Mouse (Mus musculus) heart, postnatal 0 days (tissue): ENCODE data around the gene Slc44a3. TPM values are rescaled to one million over a fixed set of nuclear protein-coding genes. Genes with fewer than 3 reads are reported as not detected.

ENCODE experiments used
- ATAC-seq: fragments of 200-750 bp; cut with Nextera tagmentation; 2 replicates; pipeline ENCODE4 v1.8.0; 2017; ENCODE audit warnings: low read depth, moderate number of reproducible peaks, moderate library complexity; ENCODE audit not compliant: insufficient read depth
- DNase-seq: peaks from one replicate; pipeline ENCODE4 v3.0.0-alpha.2; 2016; ENCODE audit warnings: low spot score
- H3K27ac ChIP-seq: fragments of 300-500 bp; sonication (generic); 2 replicates; pipeline ENCODE4 v1.5.1; 2014; ENCODE audit warnings: low read depth, mild to moderate bottlenecking
- H3K27me3 ChIP-seq: fragments of 300-500 bp; sonication (generic); 2 replicates; pipeline ENCODE4 v1.6.1; 2014; ENCODE audit warnings: low read length, mixed read lengths; ENCODE audit not compliant: control insufficient read depth, insufficient read depth
- H3K36me3 ChIP-seq: fragments of 300-500 bp; sonication (generic); replicated peaks from 2 replicates; pipeline ENCODE4 v1.6.1; 2014; ENCODE audit warnings: low read length, mixed read lengths; ENCODE audit not compliant: control insufficient read depth, insufficient read depth
- H3K4me1 ChIP-seq: fragments of 300-500 bp; sonication (generic); 2 replicates; pipeline ENCODE4 v1.6.1; 2014; ENCODE audit warnings: antibody characterized with exemption; ENCODE audit not compliant: control insufficient read depth, insufficient read depth
- H3K4me2 ChIP-seq: fragments of 300-500 bp; sonication (generic); 2 replicates; pipeline ENCODE4 v1.6.1; 2014; ENCODE audit warnings: low read depth, mild to moderate bottlenecking, low read length, moderate library complexity
- H3K4me3 ChIP-seq: fragments of 300-500 bp; sonication (generic); 2 replicates; pipeline ENCODE4 v1.5.1; 2014; ENCODE audit warnings: low read depth, low read length
- H3K9ac ChIP-seq: fragments of 300-500 bp; sonication (generic); replicated peaks from 2 replicates; pipeline ENCODE4 v1.6.1; 2014; ENCODE audit warnings: low read depth, low read length, mixed read lengths
- H3K9me3 ChIP-seq: fragments of 300-500 bp; sonication (generic); replicated peaks from 2 replicates; pipeline ENCODE4 v1.6.1; 2016; ENCODE audit warnings: low read length; ENCODE audit not compliant: control insufficient read depth
- CTCF ChIP-seq: IDR thresholded peaks from 2 replicates; pipeline ENCODE4 v1.5.1; 2016; ENCODE audit warnings: antibody characterized with exemption, control low read depth, low read depth
- EP300 ChIP-seq: IDR thresholded peaks from 2 replicates; pipeline ENCODE4 v1.6.1; 2016; ENCODE audit warnings: antibody characterized with exemption, low read depth
- WGBS: fragments of 180-500 bp; shearing (Covaris S2); extraction: QIAGEN DNeasy Blood & Tissue Kit; methylation state at CpG from one replicate; pipeline ENCODE4 v1.1.7; 2014; 5-methylcytosine and 5-hydroxymethylcytosine counted together
- polyA plus RNA-seq: library from polyadenylated mRNA; unstranded; fragments of >200 nt; fragmentation: Nextera tagmentation; extraction: Ambion mirVana; gene quantifications from 2 replicates; pipeline ENCODE4 v1.2.1, GENCODE M21; 2015
- total RNA-seq: library from RNA; depleted of rRNA; stranded (reverse); fragments of >200 nt; gene quantifications from 2 replicates; pipeline ENCODE4 v1.2.3, GENCODE M21; 2014; ENCODE audit warnings: low replicate concordance

The Slc44a3 gene
- total and polyA plus RNA-seq, 2 experiments from 2014 or later = 0.79 to 6.0 TPM

DNA sequence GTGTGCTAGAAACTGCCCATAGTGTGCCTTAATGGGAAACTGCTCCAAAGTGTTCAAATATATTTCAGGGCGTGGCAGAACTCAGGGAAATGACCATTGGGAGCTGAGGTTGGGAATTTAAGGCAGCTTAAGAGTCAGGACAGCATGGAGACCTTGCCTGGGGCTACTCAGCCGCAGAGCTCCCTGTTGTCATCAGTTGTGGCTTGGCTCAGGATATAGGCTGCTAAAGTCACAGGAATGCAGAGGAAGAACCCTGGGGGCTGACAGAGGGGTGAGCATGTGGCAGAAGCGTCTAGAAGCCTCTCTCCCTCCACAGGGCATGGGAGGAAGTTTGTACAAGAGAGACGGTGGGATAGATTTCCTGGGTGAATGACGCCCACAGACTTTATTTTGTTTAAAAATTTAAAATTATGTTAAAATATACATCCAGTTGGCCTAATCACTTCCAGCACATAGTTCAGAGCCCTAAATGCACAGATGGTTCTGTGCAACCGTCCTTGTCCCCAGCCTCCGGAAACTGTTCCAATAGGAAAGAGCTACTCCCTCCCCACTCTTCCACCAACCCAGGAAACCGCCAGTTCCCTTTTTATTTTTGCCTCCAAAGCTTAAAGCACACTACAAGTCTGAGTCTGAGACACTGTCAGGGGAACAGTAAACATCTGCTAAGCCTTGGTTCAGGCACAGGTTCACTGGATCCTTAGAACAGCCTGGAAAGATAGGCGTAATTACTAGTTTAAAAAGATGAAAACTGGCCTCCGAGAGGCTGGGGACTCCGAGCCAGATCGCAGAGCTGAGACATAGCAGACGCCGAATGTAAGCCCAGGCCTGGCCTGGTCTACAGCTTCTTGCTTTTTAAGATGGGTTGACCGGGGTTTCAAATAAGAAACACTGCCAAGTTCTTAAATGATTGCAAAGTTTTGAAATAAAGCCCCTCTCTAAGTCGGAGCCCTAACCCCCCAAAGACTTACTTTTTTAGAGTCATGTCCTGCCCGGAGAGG is 5.8 kb downstream of the Slc44a3 start:
- TF ChIP-seq CTCF (no peak), EP300 (no peak)
- WGBS = 61% methylated on average over 17 of the region's 17 CpGs
- Histone ChIP-seq H3K4me1 (no peaks in the 10 kb centered on the region), H3K4me2 (no peak overlapping the region), H3K4me3 (no peak overlapping the region), H3K27me3 (no peaks in the 10 kb centered on the region), H3K36me3 (no peaks in the 10 kb centered on the region), H3K9ac (no peak overlapping the region), H3K27ac (0 out of 2 replicates have a peak overlapping the region, but pooled peaks have one; percentile 5), H3K9me3 (no peaks in the 10 kb centered on the region)
- DNase-seq (no peak), ATAC-seq (no peak)

DNA sequence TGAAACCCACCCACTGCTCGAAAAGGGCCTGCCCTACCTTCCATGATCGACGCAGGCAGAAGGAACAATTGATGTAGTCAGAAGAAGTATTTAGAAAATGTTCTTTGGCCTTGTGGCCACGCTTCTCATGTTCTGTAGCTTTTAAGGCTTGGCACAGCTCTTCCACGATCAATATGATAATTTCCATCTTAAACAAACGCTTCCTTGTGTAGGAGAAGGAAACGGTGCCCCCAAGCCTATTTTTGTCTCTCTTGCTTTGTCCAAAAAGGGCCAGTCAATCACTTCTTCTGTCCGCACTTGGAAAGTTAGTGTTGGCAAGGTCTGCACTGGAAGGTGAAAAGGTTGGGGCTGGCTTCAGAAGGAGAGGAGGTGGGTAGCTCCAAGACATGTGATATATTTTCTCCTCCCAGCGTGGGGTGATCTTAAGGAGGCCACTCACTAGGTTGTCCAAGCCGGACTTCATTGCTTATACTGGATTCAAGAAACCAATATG is 10.5 kb downstream of the Slc44a3 start:
- 70% methylated on average over 10 of the region's 10 CpGs for WGBS
- H3K27ac ChIP-seq = no peak overlapping the region
- no peaks in the 10 kb centered on the region for H3K4me1 ChIP-seq
- DNase-seq (no peak), ATAC-seq (no peak)
- TF ChIP-seq CTCF (no peak), EP300 (no peak)
- no peak overlapping the region for H3K4me3 ChIP-seq
- no peaks in the 10 kb centered on the region for H3K27me3 ChIP-seq
- H3K9me3 ChIP-seq = no peaks in the 10 kb centered on the region
- no peak overlapping the region for H3K4me2 ChIP-seq
- no peak overlapping the region for H3K9ac ChIP-seq
- H3K36me3 ChIP-seq = no peaks in the 10 kb centered on the region

DNA sequence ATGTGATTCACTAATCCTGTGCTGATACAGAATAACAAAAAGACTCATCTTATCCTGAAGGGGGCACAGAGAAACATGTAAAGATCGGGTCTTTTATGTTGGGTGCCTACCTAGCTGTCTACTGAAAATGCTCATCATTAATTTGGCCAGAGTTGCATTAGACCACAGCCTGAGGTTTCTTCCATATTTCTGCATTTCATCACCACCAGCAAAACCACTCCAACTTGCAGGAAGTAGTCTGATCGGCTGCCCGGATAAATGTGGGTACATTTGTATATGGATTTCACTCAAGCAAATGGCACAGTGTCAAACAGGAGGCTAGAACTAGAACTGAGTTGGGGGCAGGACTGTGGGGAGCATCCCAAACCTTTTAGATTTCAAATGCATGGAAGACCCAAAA is 11.1 kb downstream of the Slc44a3 start:
- Histone ChIP-seq H3K4me1 (no peaks in the 10 kb centered on the region), H3K9me3 (no peaks in the 10 kb centered on the region), H3K27me3 (no peaks in the 10 kb centered on the region), H3K4me3 (no peak overlapping the region), H3K27ac (no peak overlapping the region), H3K36me3 (no peaks in the 10 kb centered on the region), H3K4me2 (no peak overlapping the region), H3K9ac (no peak overlapping the region)
- WGBS = 72% methylated on average over 3 of the region's 3 CpGs
- no peak for TF ChIP-seq EP300
- TF ChIP-seq CTCF = no peak
- no peak for ATAC-seq
- DNase-seq = no peak

DNA sequence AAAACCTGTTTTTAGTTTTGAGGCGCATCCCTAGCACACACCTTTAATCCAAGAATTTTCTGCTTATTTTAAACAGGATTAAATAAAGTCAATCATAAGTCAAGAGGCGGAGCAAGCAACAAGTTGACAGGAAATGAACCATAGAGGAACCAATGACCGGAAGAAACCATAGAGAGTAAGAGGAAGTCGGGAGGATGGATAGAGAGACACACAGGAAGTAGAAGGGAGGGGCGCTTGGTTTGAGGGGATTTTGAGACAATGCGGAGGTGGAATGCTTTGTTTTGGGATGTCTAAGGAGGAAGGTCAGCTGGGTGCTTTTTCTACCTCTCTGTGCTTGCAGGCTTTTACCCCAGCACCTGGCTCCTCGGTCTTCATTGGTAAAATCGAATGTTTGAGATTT is 15.2 kb downstream of the Slc44a3 start:
- Histone ChIP-seq H3K36me3 (no peaks in the 10 kb centered on the region), H3K9ac (no peak overlapping the region), H3K4me2 (no peak overlapping the region), H3K9me3 (no peaks in the 10 kb centered on the region), H3K27ac (no peak overlapping the region), H3K4me3 (no peak overlapping the region), H3K27me3 (no peaks in the 10 kb centered on the region), H3K4me1 (no peaks in the 10 kb centered on the region)
- 86% methylated on average over 8 of the region's 8 CpGs for WGBS
- ATAC-seq = no peak
- DNase-seq = no peak
- TF ChIP-seq EP300 (no peak), CTCF (no peak)

DNA sequence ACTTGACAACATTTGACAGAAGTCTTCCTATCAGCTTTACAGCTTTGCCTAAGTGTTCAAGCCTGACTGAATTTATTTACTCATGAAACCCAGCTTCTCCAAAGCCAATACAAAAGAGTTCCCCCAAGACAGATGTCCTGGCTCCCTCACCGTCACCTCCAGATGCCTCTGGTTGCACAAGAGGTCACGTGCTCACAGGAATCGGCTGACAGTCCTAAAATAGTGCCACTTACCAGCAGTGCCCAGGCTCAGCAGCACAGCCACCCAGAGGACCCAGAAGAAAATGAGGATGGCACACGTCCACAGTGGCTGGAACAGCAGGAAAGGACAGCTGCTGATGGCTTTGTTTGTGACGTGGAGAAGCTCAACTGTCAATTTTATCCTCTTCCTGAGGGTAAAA is 23.1 kb downstream of the Slc44a3 start:
- H3K9ac ChIP-seq = no peak overlapping the region
- DNase-seq = peak; percentile 89

More for the DNA sequence above, 23.1 kb downstream of the Slc44a3 start:
- peaks cover 6% of the 10 kb centered on the region; the same call in 1 of the 2 replicates for H3K4me1 ChIP-seq
- ATAC-seq = peak; percentile 95
- TF ChIP-seq EP300 (peak; percentile 25; the same call in 1 of the 2 replicates), CTCF (no peak)
- no peak overlapping the region for H3K4me2 ChIP-seq
- no peak overlapping the region for H3K4me3 ChIP-seq
- 16% methylated on average over 5 of the region's 5 CpGs for WGBS
- H3K27ac ChIP-seq = peak overlapping the region; percentile 56
- no peaks in the 10 kb centered on the region for H3K36me3 ChIP-seq
- no peaks in the 10 kb centered on the region for H3K9me3 ChIP-seq
- no peaks in the 10 kb centered on the region for H3K27me3 ChIP-seq
